Mouse (Mus musculus) kidney, adult 8-10 months (tissue): ENCODE measurements around the gene Slc38a1.
"Not testable (repeated sequence)": the region's sequence is repeated elsewhere in the genome, so short reads cannot be mapped to it uniquely, and the experiment has no call there.

Experiments
- DNase-seq, 2 experiments: peaks; one replicate each; pipeline ENCODE4 v3.0.0; 2022

Gene Slc38a1

DNA sequence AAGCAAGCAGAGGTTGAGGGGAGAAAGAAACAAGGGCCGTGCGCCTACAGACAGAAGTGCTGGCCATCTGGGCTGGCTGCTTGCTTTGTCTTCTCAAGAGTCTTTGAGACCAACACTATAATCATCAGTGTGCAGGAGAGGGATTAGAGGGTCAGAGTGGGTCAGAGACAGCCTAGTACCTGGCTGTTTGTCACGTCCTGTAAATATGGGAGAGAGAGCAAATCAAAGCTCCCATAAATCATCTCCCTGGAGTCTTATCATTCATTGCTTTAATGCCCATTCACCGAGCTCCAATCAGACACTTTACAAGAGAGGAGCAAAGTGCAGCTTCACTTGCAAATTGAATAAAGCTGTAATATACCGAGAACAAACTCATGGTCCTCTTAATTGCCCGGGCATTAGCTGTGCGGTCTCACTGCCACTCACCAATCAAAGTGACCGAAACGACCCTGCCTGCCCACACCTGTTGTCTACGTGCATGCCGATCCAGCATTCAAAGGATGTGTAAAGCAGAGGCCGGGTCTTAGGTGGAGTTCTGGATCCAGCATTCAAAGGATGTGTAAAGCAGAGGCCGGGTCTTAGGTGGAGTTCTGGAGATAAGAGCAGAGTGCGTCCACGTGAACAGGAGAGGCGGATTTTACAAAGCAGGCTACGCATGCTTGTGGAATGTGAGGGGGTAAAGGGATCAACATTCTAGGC, 15.0 kb upstream of the Slc38a1 start:
- DNase-seq = no peak

DNA sequence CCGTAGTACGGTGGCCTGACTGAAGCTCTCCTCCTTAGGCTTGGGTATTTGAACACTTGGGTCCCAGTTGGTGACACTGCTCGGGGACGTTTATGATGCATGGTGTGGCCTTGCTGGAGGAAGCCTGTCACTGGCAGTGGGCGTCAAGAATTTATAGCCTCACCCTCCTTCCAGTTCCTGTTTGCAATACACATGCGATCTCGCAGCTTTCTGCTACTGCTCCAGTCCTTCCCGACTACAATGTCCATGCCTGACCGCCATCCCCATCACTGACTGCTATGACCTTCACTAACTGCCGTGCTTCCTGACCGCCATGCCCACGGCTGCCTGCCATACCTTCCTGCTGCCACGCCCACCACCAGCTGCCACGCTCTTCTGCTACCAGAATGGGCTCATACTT, 12.8 kb upstream of the Slc38a1 start:
- DNase-seq = no peak

DNA sequence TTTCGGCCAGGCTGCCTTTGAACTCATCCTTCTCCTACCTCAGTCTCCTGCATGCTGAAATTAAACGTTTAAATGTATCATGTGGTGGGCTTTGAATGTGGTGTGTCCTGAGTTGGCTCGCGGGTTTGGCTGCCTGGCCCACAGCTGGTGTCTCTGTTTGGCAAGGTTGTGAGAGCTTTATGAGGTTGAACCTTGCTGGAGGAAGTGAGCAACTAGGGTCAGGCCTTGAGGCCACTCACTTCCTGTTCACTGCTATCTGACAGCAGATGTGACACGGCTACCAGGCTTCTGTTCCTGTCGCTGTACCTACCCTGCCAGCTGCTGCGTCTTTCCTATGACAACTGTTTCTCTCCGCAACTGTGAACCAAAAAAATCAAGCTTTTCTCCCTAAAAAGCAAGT, 12.0 kb upstream of the Slc38a1 start:
- no peak for DNase-seq

DNA sequence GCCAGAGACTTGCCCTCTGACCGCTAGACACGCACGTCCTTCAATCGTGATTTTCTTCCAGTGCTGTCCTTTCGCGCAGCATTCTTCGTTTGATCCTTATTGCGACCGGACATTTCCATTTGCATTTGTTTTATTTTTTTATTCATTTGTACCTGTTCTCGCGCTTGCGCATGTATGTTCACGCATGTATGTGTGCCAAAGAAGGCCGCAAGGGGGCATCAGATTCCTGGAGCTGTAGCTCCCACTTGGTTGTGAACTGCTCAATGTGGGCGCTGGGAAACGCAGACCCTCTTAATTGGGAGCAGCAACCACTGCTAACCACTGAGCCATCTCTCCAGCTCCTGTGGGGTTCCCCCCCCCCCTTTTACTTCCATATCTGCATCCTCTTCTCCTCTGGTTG, 10.3 kb upstream of the Slc38a1 start:
- DNase-seq = no peak

DNA sequence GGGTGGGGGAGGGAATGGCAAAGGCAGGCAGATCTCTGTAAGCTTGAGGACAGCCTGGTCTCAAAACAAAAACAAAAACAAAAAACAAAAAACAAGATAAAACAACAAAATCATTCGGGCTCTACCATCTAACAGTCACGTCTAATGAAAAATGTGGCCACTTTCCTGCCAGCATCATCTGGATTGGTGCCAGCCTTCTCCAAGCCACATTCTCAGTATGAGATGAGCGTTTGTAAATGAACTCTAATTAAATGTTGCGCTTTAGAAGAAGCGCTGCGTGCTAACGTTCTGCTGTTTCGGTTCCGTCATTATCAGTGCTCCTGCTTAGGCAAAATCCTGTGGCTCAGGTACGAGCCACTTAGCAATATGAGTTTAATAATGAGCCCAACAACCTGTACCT, 9.8 kb upstream of the Slc38a1 start:
- DNase-seq = no peak

DNA sequence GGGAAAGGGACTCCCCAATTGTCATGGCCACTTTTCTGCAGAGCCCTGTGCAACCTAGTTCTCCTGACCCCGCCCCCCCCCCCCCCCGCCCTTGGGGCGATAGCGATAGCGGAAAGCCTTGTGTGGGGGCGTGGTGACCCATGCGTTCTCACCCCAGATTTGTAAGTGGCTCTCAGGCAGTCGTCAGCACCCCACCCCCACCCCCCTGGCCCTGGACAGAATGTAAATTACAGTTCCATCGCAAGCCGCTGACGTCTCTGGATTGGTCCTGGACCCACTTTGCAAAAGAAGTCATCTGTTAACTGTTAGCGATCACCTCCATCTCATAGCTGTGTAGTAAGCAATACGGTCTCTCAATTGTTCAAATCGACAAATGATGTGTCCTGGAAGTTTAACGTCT, 4.7 kb upstream of the Slc38a1 start:
- DNase-seq = no peak

DNA sequence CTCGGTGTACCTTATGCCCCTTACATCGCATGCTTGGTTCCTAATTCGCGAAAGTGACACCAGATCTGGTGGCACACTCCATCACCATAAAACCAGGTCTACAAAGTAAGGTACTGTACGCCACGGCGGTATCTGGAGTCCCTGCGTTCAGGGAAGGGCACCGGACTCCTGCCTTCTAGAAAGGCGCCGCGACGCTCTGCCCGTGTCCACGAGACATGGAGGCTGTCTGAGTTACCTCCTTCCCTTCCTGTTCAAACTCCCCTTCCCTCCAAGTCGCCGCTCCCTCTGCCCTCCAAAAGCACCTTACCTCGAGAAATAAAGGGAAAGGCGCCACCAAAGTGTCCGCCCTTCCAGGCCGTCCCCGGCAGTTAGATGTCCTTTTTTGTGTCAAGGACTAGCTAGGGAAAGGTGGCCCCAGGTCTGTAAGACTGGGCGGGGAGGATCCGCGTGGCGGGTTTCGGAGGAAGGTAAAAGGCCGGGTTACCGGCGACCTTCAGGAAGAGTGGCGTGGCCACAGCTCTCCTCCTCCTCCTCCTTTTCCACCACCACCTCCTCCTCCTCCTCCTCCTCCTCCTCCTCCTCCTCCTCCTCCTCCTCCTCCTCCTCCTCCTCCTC, 785 bp downstream of the Slc38a1 start:
- DNase-seq = no peak

DNA sequence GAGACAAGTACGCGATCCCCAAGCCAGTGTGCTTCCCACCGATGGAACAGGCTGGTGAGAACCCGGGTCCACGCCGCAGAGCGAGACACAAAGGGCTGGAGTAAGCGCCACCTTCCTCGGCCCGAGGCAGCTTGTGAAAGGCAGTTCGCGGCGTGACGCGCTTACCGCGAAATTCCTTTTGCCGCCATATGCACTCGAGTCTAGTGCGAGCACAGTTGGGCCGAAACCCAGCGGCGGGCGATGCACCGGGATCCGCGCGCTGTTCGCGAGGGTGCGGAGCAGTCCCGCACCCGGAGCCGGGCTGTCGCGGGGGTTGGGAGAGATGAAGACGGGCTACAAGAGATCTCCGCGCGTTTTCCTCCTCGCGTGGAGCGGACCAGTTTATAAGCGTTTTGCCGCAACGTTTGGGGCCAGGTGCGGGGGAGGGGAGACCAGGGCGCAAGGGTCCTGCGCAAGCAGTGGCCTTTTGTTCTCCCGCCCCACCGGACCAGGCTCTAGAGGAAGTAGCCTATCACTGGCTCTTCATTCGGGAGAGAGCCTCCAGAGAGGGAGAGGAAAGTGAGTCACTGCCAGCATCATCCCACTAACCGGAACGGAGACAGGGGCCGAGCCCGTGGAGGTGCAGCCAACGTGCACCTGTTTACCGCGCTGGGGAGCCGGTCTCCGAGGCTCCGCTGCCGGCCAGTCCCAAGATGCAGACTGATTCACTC, 1.4 kb downstream of the Slc38a1 start:
- peak in 1 of 2 experiments; percentile 10 for DNase-seq

DNA sequence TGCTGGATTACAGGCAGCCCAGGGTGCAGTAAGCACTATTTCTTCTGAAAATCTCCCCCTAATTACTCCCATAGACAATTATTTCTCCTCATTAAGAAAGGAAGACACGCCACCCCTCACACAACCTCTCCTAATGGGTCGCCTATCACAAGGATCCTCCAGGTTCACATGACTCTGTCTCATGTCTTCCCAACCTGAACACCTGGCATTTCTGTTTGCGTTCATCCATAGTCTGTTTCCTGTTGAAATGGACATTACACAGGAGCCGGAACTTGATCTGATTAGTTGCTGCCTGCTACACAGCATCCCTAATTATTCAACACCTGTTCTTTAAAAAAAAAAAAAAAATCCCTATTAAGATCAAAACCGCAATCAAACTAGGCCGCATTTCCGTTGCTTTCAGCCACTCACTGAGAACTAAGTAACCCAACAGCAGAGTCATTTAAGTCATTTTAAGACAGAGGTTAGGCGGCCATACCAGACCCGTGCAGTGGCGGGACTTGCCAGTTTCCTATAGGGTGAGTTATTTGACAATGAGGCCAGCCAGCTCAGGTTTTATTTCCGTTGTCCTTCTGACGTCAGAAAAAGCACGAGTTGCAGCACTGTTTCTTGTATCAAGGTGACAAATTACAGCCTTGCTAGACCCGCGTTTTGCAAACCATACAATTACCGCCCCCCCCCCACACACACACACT, 2.3 kb downstream of the Slc38a1 start:
- no peak for DNase-seq

DNA sequence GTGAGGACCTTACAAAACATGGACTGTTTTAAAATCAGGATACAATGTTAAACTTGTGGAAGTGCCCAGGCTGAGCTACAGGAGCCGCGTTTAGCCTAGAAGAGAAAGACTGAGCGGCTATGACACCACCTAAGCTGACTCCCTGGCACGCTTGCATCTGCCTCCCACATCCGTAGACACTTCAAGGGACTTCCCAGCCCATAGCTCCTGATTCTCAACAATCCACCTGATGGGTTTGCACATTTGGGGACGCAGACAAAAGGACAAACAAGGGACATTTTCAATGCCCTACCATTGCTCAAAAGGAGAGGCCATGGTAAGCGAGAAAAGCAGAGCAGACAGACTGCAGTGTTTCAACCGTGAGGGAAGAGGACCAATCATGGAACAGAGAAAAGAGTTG, 3.1 kb downstream of the Slc38a1 start:
- no peak for DNase-seq

DNA sequence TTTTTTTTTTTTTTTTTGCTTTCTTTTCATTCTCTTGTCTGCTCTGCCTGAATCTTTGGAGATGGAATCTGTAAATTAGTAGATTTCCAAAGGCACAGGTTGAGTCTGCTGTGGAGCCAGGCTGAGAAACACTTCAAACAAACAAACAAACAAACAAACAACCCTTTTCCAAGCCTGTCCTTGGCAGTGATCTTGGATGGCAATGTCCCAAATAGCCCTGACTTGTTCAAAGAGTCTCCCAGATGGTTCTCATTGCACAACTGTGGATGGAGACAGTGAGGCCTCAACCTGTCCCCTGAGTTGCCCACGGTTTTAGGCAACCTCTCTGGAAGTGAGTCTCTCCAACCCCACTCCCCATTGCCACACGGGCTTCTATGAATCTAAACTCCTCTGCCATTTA, 4.1 kb downstream of the Slc38a1 start:
- DNase-seq = no peak

DNA sequence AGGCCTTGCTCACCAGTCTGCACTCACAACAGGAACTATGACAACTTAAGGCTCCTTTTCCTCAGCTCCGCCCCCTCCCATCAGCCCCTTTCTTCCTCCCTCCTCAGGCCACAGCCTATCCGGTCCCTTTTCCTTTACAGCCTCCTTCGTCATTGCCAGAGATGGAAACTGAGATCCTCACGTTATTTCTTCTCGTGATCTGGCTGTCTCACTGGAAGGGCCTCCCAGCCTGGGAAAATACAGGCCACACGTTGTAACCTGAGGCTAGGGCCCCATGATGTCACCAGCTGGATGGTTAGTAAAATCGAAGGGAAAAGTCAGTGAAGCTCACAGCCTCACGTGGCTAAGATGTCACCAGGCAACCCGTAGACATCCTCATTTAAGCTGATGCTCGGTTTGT, 4.5 kb downstream of the Slc38a1 start:
- no peak for DNase-seq

DNA sequence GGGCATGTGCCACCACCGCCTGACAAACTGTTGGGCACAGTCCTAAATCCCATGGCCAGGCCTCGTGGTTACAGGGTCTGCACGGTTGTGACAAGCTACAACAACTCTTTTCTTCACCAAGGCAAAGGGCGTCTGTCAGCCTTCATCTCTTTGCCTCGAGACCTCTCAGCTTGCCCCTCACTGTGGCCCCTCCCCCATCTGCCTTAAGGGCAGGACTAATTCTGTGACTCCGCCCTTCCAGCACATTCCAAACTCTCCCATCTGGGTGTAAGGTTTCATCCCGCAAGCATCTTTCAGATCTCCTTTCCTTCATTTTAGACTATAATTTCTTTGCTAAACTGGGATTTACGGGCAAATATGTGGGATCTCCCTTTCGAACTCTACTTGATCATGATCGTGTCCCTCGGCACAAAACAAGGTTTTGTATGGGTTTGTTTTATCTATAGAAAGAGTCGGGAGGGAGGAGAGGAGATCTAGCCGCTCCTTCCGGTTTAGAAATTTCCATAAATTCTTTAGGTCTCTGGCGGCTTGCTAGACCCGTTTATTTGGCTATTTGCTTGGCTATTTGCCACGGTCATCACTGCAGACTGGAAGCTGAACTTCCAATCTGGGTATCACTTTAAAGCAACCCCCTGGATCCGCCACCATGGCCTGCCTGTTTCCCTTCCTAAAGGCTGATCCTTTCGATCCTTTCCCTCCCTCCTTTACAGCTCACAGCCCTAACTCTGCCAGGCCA, 7.9 kb downstream of the Slc38a1 start:
- DNase-seq = no peak

DNA sequence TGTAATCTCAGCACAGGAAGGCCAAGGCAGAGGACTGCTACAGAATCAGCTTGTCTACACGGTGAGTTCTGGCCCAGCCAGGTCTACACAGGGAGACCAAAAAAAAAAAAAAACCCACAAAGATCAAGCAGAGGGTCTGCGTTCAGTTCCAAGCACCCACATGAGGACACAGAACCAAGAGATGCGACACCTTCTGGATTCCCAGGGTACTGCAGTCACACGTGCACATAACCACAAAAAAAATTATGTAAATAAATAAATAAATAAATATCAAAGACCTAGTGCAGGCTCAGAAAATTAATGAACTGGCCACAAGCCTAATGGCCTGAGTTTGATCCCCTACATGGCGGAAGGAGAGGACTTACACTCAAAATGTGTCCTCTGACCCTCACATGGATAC, 10.5 kb downstream of the Slc38a1 start:
- DNase-seq = no peak

DNA sequence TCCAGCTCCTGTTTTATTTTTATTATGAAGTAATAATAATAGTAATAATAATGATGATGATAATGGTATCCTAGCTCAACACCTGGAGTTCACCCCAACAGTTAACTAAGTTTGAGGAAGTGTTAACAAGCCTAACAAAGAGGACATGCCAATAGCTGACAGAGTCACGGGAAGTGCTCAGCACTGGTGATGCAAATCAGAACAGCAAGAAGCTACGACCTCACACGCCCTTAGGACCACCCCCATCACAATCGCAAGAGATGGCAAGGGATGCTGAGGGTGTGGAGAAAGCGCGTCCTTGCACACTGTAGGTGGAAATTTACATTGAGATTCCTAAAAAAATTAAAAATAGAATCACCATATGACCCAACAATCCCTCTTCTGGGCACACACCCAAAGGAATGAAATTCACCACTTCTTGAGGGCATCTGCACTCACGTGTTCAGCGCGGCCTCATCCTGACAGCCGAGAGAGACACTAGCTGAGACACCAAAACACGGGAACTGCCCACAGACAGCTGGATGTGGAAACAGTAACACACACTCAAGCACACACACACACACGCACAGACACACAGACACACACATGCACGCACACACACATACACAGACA, 11.5 kb downstream of the Slc38a1 start:
- DNase-seq = no peak

DNA sequence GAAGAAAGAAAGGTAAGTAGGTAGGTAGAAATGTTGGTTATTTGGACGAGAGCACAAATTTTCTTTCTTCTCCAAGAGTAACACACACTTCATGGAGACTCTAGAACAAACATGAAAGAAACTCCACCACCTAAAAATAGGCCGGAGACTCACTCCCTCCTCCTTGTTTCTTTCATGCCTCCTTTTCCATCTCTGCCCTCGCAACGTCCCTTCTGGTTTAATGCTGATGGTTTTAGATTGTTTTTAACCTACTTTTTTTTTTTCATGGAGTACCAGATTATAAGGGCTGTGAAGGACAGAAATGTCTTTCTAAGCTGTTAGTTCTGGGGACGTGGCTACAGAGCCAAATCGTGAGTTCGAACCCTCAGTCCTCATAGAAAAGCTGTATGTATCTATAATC, 14.5 kb downstream of the Slc38a1 start:
- no peak for DNase-seq

DNA sequence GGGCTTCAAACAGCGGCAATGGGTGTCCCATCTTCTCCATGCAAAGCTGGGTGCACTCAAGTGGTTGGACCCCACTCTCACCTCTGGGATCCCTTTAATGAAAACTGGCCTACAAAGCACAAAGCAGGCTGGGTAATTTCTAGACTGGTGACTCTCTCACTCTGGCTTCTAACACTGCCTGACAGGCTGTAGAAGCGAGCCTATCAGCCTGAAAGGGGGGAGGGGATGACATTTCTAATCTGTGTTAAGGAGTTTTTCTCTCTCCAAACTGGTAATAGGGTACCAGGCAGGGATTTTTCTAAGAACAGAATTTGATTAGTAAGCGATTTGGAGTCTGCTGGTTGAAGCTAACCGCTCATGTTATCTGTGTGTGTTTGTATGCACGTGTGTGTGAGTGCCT, 15.8 kb downstream of the Slc38a1 start:
- DNase-seq = no peak

DNA sequence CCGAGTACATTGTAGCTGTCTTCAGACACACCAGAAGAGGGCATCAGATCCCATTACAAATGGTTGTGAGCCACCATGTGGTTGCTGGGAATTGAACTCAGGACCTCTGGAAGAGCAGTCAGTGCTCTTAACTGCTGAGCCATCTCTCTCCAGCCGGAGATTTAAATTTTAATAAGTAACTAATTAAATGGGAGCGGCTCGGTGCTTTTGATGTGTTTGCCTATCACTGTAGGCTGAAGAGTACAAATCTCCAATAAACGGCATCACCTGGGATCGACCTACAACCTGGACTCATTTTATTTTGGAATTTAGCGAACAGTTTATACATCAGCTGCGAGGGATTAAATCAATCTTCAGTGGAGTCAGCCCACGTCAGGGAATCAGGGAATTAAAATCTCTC, 17.7 kb downstream of the Slc38a1 start:
- not testable (repeated sequence) for DNase-seq

DNA sequence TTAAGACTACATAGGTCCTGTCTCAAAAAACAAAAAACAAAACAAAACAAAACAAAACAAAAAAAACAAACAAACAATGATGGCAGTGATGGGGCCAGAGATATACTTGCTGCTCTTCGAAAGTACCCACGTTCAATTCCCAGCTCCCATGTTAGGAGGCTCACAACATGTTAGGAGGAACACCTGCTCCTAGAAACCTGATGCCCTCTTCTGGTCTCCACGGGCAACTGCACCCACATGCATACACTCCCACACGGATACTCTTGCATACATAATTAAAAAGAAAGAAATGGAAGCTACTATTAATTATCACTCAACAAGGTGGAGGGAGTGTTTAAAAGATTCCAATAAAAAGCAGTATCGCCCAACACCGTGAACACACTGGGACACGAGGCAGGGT, 20.3 kb downstream of the Slc38a1 start:
- no peak for DNase-seq

DNA sequence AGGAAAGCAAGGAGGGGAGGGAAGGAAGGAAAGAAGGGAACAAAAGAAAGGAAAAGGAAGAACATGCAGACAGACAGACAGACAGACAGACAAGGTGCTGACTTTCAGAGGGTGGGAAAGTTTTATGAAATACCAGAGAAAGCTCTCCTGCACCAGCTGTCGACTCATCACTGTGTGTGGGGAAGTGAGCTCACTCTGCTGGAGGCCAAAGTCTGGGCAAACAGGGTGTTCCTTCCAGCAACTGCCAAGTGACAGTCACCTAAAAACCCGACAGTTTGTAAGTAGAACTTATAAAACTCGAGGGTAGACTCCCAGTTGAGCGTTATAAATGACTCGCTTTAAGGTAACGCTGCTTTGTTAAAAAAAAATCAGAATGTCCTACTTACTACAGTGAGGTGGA, 21.0 kb downstream of the Slc38a1 start:
- no peak for DNase-seq

DNA sequence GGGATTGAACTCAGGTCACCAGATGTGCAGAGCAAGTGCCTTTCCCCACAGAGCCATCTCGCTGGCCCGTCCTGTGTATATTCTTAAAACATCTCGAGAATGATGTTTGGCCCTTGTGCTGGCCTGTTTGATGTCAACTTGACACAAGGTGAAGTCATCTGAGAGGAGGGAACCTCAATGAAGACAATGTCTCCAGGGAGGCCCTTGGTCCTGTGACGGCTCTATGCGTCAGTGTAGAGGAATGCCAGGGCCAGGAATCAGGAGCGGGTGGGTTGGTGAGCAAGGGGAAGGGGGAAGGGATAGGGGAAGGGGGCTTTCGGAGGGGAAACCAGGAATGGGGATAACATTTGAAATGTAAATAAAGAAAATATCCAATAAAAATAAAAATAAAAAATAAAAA, 25.2 kb downstream of the Slc38a1 start:
- no peak for DNase-seq

DNA sequence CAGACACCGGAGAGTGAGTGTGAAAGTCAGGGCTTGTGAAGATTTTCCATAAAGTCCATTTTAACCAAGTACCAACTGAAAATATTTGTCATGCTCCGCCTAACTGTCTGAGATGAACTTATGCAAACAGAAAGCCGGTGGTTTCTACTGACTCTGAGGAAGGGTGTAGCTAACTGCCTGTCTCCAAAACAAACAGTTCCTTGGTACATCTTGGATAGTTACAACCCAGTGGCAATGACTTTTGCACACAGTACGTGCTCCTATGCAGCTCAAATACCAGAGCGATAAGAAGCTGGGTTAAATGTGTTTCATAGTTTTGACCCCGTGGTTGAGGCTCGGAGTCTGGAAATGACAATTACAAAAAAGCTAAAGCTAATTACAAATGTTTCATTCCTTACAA, 34.0 kb downstream of the Slc38a1 start:
- DNase-seq = no peak

DNA sequence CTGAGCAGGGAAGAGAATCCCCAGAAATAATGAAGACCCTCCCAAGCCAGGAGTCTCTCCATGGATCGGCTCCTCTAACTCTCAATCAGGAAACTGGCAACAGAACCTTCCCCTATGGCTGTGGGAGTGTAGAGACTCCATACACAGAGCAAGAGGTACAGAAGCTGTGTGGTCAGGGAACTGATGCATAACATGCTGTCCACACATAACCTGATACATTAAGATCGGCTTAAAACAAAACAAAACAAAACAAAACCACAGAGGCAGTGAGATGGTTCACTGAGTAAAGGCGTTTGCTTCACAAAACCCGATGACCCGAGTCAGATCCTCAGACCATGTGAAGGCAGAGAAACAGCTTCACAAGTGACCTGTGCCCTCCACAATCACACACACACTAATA, 35.3 kb downstream of the Slc38a1 start:
- DNase-seq = no peak
